ENCODE assay signal across 16 mouse cellular contexts in genomic region chr4:84018135-84018534, GRCm38 (mm10).
DNase-seq lines count a peak whose midpoint lies in the region; ATAC-seq and TF ChIP-seq lines count a peak whose summit lies in the region.
"Had no signal": no experiment of that assay in that cellular context is flagged by ENCODE, and none has a peak within 500 bp of the region (broad histone marks: within the 10 kb centered on the region; RNA-seq: fewer than 3 reads in every experiment).

No protein-coding gene starts in this region.

- no peak for ATAC-seq in kidney, embryonic 15.5 days (replicated peaks; ENCODE audit: low FRiP score)
- no peak for ATAC-seq in embryonic facial prominence, embryonic 14.5 days (ENCODE audit: low read depth)
- ATAC-seq in limb, embryonic 14.5 days (ENCODE audit: low FRiP score, low read depth) = peak; percentile 60; the same call in 1 of the 2 replicates
- ATAC-seq: CD4-positive, CD25-positive, alpha-beta regulatory T cell, adult 4 months; forebrain, embryonic 15.5 days; liver, embryonic 12.5 days; midbrain, embryonic 15.5 days had no signal

- H3K9ac ChIP-seq in kidney, embryonic 15.5 days = no peak overlapping the region
- no peak overlapping the region for H3K9ac ChIP-seq in embryonic facial prominence, embryonic 14.5 days (ENCODE audit: low read depth, low read length)
- no peak overlapping the region for H3K9ac ChIP-seq in limb, embryonic 14.5 days (ENCODE audit: low read depth, low read length, severe bottlenecking)
- H3K9ac ChIP-seq: forebrain, embryonic 15.5 days; liver, embryonic 12.5 days; midbrain, embryonic 15.5 days had no signal

- TF ChIP-seq POLR2A in limb, embryonic 14.5 days (IDR thresholded peaks at IDR 0.05; ENCODE audit: borderline replicate concordance, extremely low read depth, insufficient read depth, insufficient read length) = no peak

- H3K36me3 ChIP-seq in kidney, embryonic 15.5 days = no peaks in the 10 kb centered on the region
- H3K36me3 ChIP-seq in embryonic facial prominence, embryonic 10.5 days (replicated peaks) = no peaks in the 10 kb centered on the region
- no peaks in the 10 kb centered on the region for H3K36me3 ChIP-seq in embryonic facial prominence, embryonic 14.5 days (ENCODE audit: control insufficient read depth, insufficient read depth, low read length)
- H3K36me3 ChIP-seq in limb, embryonic 14.5 days (ENCODE audit: control insufficient read depth, insufficient read depth, low read length) = no peaks in the 10 kb centered on the region
- H3K36me3 ChIP-seq: forebrain, embryonic 15.5 days; liver, embryonic 12.5 days; midbrain, embryonic 15.5 days had no signal

- no peaks in the 10 kb centered on the region for H3K9me3 ChIP-seq in kidney, embryonic 15.5 days (replicated peaks)
- no peaks in the 10 kb centered on the region for H3K9me3 ChIP-seq in embryonic facial prominence, embryonic 10.5 days
- no peaks in the 10 kb centered on the region for H3K9me3 ChIP-seq in embryonic facial prominence, embryonic 14.5 days (ENCODE audit: control insufficient read depth, low read length)
- H3K9me3 ChIP-seq in limb, embryonic 14.5 days (ENCODE audit: control insufficient read depth, low read length) = no peaks in the 10 kb centered on the region
- H3K9me3 ChIP-seq: forebrain, embryonic 15.5 days; liver, embryonic 12.5 days; midbrain, embryonic 15.5 days had no signal

- H3K4me1 ChIP-seq in kidney, embryonic 15.5 days = peaks cover 45% of the 10 kb centered on the region
- peaks cover 36% of the 10 kb centered on the region for H3K4me1 ChIP-seq in embryonic facial prominence, embryonic 10.5 days
- peaks cover 34% of the 10 kb centered on the region for H3K4me1 ChIP-seq in embryonic facial prominence, embryonic 14.5 days (ENCODE audit: control insufficient read depth, insufficient read depth, low read length)
- H3K4me1 ChIP-seq in limb, embryonic 14.5 days (ENCODE audit: control insufficient read depth, insufficient read depth, low read length) = peaks cover 48% of the 10 kb centered on the region
- H3K4me1 ChIP-seq: forebrain, embryonic 15.5 days; liver, embryonic 12.5 days; midbrain, embryonic 15.5 days had no signal

- H3K4me3 ChIP-seq in kidney, embryonic 15.5 days (replicated peaks) = no peak overlapping the region
- H3K4me3 ChIP-seq in embryonic facial prominence, embryonic 10.5 days = no peak overlapping the region
- H3K4me3 ChIP-seq in embryonic facial prominence, embryonic 14.5 days (ENCODE audit: low read depth, low read length) = no peak overlapping the region
- H3K4me3 ChIP-seq in limb, embryonic 14.5 days (replicated peaks; ENCODE audit: low read length) = no peak overlapping the region
- H3K4me3 ChIP-seq: forebrain, embryonic 15.5 days; liver, embryonic 12.5 days; midbrain, embryonic 15.5 days had no signal

- no peak for DNase-seq in kidney, adult 8-10 months
- no peak for DNase-seq in embryonic facial prominence, embryonic 10.5 days (ENCODE audit: low spot score)
- peak; percentile 48 for DNase-seq in embryonic facial prominence, embryonic 14.5 days (ENCODE audit: low spot score)
- peak; percentile 49 for DNase-seq in limb, embryonic 14.5 days (ENCODE audit: low spot score)
- no peak for DNase-seq in spleen, postnatal 4 days (ENCODE audit: low spot score in 2 of 2)
- DNase-seq in thymus, postnatal 36 days = no peak
- DNase-seq: adrenal gland, adult 2 months; cerebellum, adult 11-12 months; kidney, adult 18-20 months; right cerebral cortex, postnatal 4 days had no signal

- no peak overlapping the region for H3K4me2 ChIP-seq in kidney, embryonic 15.5 days
- no peak overlapping the region for H3K4me2 ChIP-seq in embryonic facial prominence, embryonic 14.5 days (ENCODE audit: low read depth, low read length)
- no peak overlapping the region for H3K4me2 ChIP-seq in limb, embryonic 14.5 days (replicated peaks; ENCODE audit: low read depth, low read length, severe bottlenecking)
- H3K4me2 ChIP-seq: forebrain, embryonic 15.5 days; liver, embryonic 12.5 days; midbrain, embryonic 15.5 days had no signal

- 63% methylated on average over 7 of the region's 7 CpGs for WGBS in kidney, embryonic 15.5 days
- WGBS in embryonic facial prominence, embryonic 10.5 days = 71% methylated on average over 7 of the region's 7 CpGs
- 63% methylated on average over 7 of the region's 7 CpGs for WGBS in embryonic facial prominence, embryonic 14.5 days
- 53% methylated on average over 7 of the region's 7 CpGs for WGBS in limb, embryonic 14.5 days

- H3K27ac ChIP-seq in kidney, embryonic 15.5 days = peak overlapping the region; percentile 92
- peak overlapping the region; percentile 37 for H3K27ac ChIP-seq in embryonic facial prominence, embryonic 10.5 days (replicated peaks)
- H3K27ac ChIP-seq in embryonic facial prominence, embryonic 14.5 days (replicated peaks; ENCODE audit: low read depth, low read length) = peak overlapping the region; percentile 54
- peak overlapping the region; percentile 76 for H3K27ac ChIP-seq in limb, embryonic 14.5 days (replicated peaks; ENCODE audit: low read depth, low read length)
- H3K27ac ChIP-seq: forebrain, embryonic 15.5 days; liver, embryonic 12.5 days; macrophage; midbrain, embryonic 15.5 days had no signal

- no peaks in the 10 kb centered on the region; the same call in 1 of the 2 replicates for H3K27me3 ChIP-seq in kidney, embryonic 15.5 days
- H3K27me3 ChIP-seq in embryonic facial prominence, embryonic 10.5 days (replicated peaks; ENCODE audit: low read depth, poor library complexity, severe bottlenecking) = 0 out of 2 replicates have a peak, but pooled peaks cover 6% of the 10 kb centered on the region
- H3K27me3 ChIP-seq in embryonic facial prominence, embryonic 14.5 days (replicated peaks; ENCODE audit: control insufficient read depth, insufficient read depth, low read length) = no peaks in the 10 kb centered on the region
- no peaks in the 10 kb centered on the region for H3K27me3 ChIP-seq in limb, embryonic 14.5 days (ENCODE audit: control insufficient read depth, insufficient read depth, low read length)
- H3K27me3 ChIP-seq: forebrain, embryonic 15.5 days; liver, embryonic 12.5 days; midbrain, embryonic 15.5 days had no signal

Comparison
In these comparisons a context has a peak if more than half of its experiments do, and no peak if none do; other contexts are left out.
1. DNase-seq: peak in embryonic facial prominence, embryonic 14.5 days (single experiment) and limb, embryonic 14.5 days (single experiment); none in kidney, adult 8-10 months (0 of 2), embryonic facial prominence, embryonic 10.5 days (single experiment), spleen, postnatal 4 days (0 of 2) and thymus, postnatal 36 days (0 of 2).
2. H3K27ac ChIP-seq: peak in every context shown above with its lines; median percentile 92 in kidney, embryonic 15.5 days; 76 in limb, embryonic 14.5 days; 54 in embryonic facial prominence, embryonic 14.5 days; 37 in embryonic facial prominence, embryonic 10.5 days.